Mouse (Mus musculus) kidney, embryonic 16.5 days (tissue): ENCODE results near the gene Arsb. TPM values are rescaled to one million over a fixed set of nuclear protein-coding genes. Genes with fewer than 3 reads are reported as not detected.
"Not testable (repeated sequence)": the region's sequence is repeated elsewhere in the genome, so short reads cannot be mapped to it uniquely, and the experiment has no call there.

ENCODE experiments used
- ATAC-seq: fragments of 200-750 bp; cut with Nextera tagmentation; 2 replicates; pipeline ENCODE4 v1.8.0; 2017; ENCODE audit warnings: moderate TSS enrichment; ENCODE audit not compliant: low FRiP score, low TSS enrichment
- H3K27ac ChIP-seq: fragments of 300-500 bp; sonication (generic); 2 replicates; pipeline ENCODE4 v1.5.1; 2014; ENCODE audit warnings: low read length
- H3K27me3 ChIP-seq: fragments of 300-500 bp; sonication (generic); 2 replicates; pipeline ENCODE4 v1.6.1; 2014; ENCODE audit warnings: low read length, control low read depth, mixed read lengths; ENCODE audit not compliant: insufficient read depth
- H3K36me3 ChIP-seq: fragments of 300-500 bp; sonication (generic); 2 replicates; pipeline ENCODE4 v1.6.1; 2014; ENCODE audit warnings: low read length, control low read depth, mixed read lengths; ENCODE audit not compliant: insufficient read depth
- H3K4me1 ChIP-seq: fragments of 300-500 bp; sonication (generic); 2 replicates; pipeline ENCODE4 v1.6.1; 2014; ENCODE audit warnings: low read length, control low read depth, mixed read lengths; ENCODE audit not compliant: insufficient read depth
- H3K4me2 ChIP-seq: fragments of 300-500 bp; sonication (generic); replicated peaks from 2 replicates; pipeline ENCODE4 v1.6.1; 2014; ENCODE audit warnings: low read depth, low read length
- H3K4me3 ChIP-seq: fragments of 300-500 bp; sonication (generic); 2 replicates; pipeline ENCODE4 v1.5.1; 2014; ENCODE audit warnings: mild to moderate bottlenecking, low read length
- H3K9ac ChIP-seq: fragments of 300-500 bp; sonication (generic); replicated peaks from 2 replicates; pipeline ENCODE4 v1.6.1; 2014; ENCODE audit warnings: low read length
- H3K9me3 ChIP-seq: fragments of 300-500 bp; sonication (generic); 2 replicates; pipeline ENCODE4 v1.6.1; 2016; ENCODE audit warnings: low read length, control low read depth
- WGBS: fragments of 180-500 bp; shearing (Covaris S2); extraction: QIAGEN DNeasy Blood & Tissue Kit; methylation state at CpG from one replicate; pipeline ENCODE4 v1.1.7; 2014; 5-methylcytosine and 5-hydroxymethylcytosine counted together
- microRNA-seq: library from miRNA; unstranded; fragments of <30 nt; microRNA quantifications from one replicate; pipeline ENCODE4, GENCODE M21; 2016
- polyA plus RNA-seq: library from polyadenylated mRNA; unstranded; fragments of >200 nt; fragmentation: Nextera tagmentation; extraction: Ambion mirVana; gene quantifications from 2 replicates; pipeline ENCODE4 v1.2.1, GENCODE M21; 2015

Arsb gene
- polyA plus RNA-seq, 1 experiment from 2014 or later: 13.4 TPM

DNA sequence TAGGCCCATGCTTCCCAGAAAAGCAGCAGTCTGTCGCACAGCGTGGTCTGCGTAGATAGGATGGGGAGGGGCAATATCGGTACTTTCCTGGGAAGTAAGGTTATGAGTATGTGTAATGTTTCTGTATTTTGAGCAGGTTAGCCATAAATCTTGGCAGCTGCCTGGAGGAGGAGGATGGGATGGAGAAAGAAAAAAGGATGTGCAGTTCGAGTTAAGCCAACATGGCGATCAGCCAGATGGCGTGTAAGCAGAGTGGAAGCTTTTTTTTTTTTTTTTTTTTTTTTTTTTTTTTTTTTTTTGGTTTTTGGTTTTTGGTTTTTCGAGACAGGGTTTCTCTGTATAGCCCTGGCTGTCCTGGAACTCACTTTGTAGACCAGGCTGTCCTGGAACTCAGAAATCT lies 214.3 kb downstream of the Arsb start:
- H3K4me3 ChIP-seq, H3K9ac ChIP-seq, H3K27me3 ChIP-seq, H3K36me3 ChIP-seq, ATAC-seq, H3K4me2 ChIP-seq, H3K27ac ChIP-seq, H3K9me3 ChIP-seq: not testable (repeated sequence)
- WGBS: 89% methylated on average over 8 of the region's 8 CpGs
- peaks cover 13% of the 10 kb centered on the region for H3K4me1 ChIP-seq

- Histone ChIP-seq H3K4me1 (peaks cover 15% of the 10 kb centered on the region), H3K27ac (no peak overlapping the region), H3K27me3 (no peaks in the 10 kb centered on the region), H3K36me3 (no peaks in the 10 kb centered on the region), H3K9me3 (no peaks in the 10 kb centered on the region), H3K9ac (no peak overlapping the region), H3K4me3 (no peak overlapping the region), H3K4me2 (no peak overlapping the region)
- 59% methylated on average over 7 of the region's 7 CpGs for WGBS
- no peak for ATAC-seq
These were observed 216.2 kb downstream of the Arsb start for GRCm38 (mm10) chr13:93987611-93988010.

DNA sequence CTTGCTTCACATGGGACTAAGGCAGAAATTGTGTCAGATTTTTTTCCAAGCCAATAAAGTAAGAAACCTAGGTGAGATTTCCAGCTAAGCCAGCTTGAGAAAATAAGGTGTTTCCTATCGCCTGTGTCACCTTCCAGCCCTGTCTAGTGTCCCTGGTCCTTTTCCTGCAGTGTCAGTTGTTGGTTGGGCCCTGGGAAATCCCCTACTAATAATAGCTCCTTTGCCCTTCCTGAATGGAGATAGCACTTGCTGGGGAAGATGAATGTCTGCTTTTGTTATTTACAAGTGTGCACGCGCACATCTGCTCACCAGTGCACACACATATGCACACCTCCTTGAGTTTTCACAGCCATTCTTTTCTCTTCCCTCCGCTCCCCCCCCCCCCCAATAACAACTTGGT lies 217.8 kb downstream of the Arsb start:
- Histone ChIP-seq H3K4me2 (no peak overlapping the region), H3K27ac (no peak overlapping the region; the same call in 1 of the 2 replicates), H3K4me1 (peaks cover 15% of the 10 kb centered on the region), H3K9ac (no peak overlapping the region), H3K4me3 (no peak overlapping the region), H3K36me3 (no peaks in the 10 kb centered on the region), H3K9me3 (no peaks in the 10 kb centered on the region), H3K27me3 (no peaks in the 10 kb centered on the region)
- ATAC-seq: no peak
- 62% methylated on average over 4 of the region's 4 CpGs for WGBS

- no peaks in the 10 kb centered on the region for H3K9me3 ChIP-seq
- ATAC-seq: peak; percentile 66
- H3K36me3 ChIP-seq: no peaks in the 10 kb centered on the region
- H3K27me3 ChIP-seq: no peaks in the 10 kb centered on the region
- WGBS: 67% methylated on average over 11 of the region's 11 CpGs
- no peak overlapping the region for H3K4me3 ChIP-seq
- H3K9ac ChIP-seq: no peak overlapping the region
- peak overlapping the region; percentile 65 for H3K27ac ChIP-seq
- H3K4me2 ChIP-seq: no peak overlapping the region
- H3K4me1 ChIP-seq: peaks cover 15% of the 10 kb centered on the region
These were observed 218.5 kb downstream of the Arsb start for GRCm38 (mm10) chr13:93989736-93990611.

DNA sequence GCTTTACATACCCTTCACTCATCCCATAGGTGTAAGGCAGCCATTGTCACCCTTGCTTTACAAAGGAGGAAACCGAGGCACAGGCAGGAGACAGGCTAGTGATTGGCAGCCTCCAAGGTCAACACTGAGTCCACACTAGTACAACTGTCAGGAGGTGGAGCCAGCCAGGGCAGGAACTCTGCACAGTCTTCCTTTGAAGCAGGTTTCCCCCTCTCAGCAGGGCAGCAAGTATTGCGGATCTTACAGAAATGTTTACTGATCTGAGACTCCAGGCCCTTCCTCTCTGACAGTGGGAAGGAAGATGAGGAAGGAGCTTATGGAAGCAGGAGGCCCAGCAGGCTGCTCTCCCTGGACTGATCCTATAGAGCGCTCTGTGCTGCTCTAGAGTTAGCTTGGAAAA lies 219.4 kb downstream of the Arsb start:
- no peak overlapping the region for H3K4me2 ChIP-seq
- no peak overlapping the region for H3K27ac ChIP-seq
- peak; percentile 16; the same call in 1 of the 2 replicates for ATAC-seq
- no peaks in the 10 kb centered on the region for H3K36me3 ChIP-seq
- H3K4me3 ChIP-seq: no peak overlapping the region
- no peaks in the 10 kb centered on the region for H3K9me3 ChIP-seq
- WGBS: 80% methylated on average over 3 of the region's 3 CpGs
- no peak overlapping the region for H3K9ac ChIP-seq
- no peaks in the 10 kb centered on the region for H3K27me3 ChIP-seq
- H3K4me1 ChIP-seq: peaks cover 15% of the 10 kb centered on the region

GRCm38 (mm10) chr13:93992342-93992882 lies 221.0 kb downstream of the Arsb start:
- Histone ChIP-seq H3K4me2 (no peak overlapping the region), H3K27ac (no peak overlapping the region)

More at GRCm38 (mm10) chr13:93992342-93992882, 221.0 kb downstream of the Arsb start:
- Histone ChIP-seq H3K27me3 (no peaks in the 10 kb centered on the region), H3K9ac (no peak overlapping the region), H3K9me3 (no peaks in the 10 kb centered on the region), H3K36me3 (no peaks in the 10 kb centered on the region), H3K4me3 (no peak overlapping the region), H3K4me1 (peaks cover 15% of the 10 kb centered on the region)
- no peak for ATAC-seq
- WGBS: 92% methylated on average over 5 of the region's 5 CpGs

Small RNA genes lying within 50 kb of the gene (microRNA-seq; reads per million reads assigned to microRNA genes)
- gene Gm25534: not detected
- gene Mir5624: not detected

Other genes starting within 250 kb of the Arsb start
- 0.23 and 0.87 TPM in 2 replicates for gene Bhmt, start 133.7 kb upstream of the Arsb start, polyA plus RNA-seq
- gene Bhmt2, start 97.3 kb upstream of the Arsb start, polyA plus RNA-seq: 9.5 and 10.8 TPM in 2 replicates
- gene Dmgdh, start 97.2 kb upstream of the Arsb start, polyA plus RNA-seq: 2.6 TPM in 2 replicates